Mouse (Mus musculus): Measurements from ENCODE around the gene Olfr705.
"Not testable (repeated sequence)": the region's sequence is repeated elsewhere in the genome, so short reads cannot be mapped to it uniquely, and the experiment has no call there.

Gene Olfr705

DNA sequence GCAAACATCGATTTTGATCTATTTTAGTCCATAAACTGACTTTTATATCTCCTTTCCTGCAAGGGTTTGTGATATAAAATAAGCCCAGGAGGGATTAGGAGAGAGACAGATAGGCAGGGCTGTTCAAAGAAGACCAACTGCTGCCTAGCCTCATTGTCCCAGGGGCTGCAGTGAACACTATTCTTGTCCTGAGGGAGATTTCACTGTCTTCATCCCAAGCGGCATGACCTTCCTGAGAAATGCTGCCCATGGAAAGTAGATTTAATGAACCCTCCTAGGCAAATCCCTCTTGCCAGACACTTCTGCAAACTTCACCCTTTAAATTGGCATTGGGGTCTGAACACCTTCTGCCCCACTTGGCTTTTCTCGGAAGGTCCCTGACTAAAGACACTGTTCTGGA lies at the start of gene Olfr705:
Gene Olfr705, minus strand, starts transcription at position 101 of the 400 bp plus-strand sequence.
- no peak for DNase-seq (ENCODE audit: low read depth, low spot score)

DNA sequence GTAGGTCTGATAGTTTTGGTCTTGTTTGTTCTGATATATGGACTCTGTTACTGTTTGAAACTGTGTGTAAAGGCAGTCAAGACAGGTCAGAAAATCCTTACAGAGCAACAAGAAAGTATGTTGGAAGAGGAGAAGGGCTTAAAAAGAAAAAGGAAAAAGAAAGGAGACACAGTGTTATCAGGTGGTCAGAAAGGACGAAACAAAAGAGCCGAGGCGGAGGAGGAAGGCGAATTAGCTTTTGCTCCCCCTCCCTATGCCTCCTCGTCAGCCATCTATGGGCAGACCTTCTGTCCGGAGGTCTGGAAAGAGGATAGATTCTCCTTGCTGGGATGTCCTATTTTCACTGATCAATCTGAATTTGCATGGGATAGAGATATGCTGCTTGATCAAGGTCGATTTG lies 44.3 kb upstream of the Olfr705 start:
- not testable (repeated sequence) for DNase-seq (ENCODE audit: low read depth, low spot score)

DNA sequence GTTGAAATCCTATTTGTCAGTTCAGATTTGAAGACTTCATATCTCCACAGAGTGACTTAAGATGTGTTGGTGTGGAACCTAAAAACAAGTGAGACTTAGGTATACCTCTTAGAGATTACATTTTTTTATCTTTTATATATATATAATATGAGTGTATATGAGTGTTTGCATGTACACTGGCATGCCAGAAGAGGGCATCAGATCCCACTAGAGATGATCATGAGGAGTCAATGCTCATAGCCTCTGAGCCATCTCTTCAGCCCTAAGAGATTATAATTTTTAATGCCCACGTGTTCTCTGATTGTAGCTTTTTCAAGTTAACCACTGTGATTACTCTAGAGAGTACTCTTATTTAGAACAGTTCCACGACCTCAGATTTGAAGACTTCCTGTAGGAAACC lies 31.0 kb upstream of the Olfr705 start, which contains the start of gene Olfr1532-ps1:
Gene Olfr1532-ps1, plus strand, starts transcription at position 326 of the 400 bp plus-strand sequence.
- DNase-seq (ENCODE audit: low read depth, low spot score) = no peak

DNA sequence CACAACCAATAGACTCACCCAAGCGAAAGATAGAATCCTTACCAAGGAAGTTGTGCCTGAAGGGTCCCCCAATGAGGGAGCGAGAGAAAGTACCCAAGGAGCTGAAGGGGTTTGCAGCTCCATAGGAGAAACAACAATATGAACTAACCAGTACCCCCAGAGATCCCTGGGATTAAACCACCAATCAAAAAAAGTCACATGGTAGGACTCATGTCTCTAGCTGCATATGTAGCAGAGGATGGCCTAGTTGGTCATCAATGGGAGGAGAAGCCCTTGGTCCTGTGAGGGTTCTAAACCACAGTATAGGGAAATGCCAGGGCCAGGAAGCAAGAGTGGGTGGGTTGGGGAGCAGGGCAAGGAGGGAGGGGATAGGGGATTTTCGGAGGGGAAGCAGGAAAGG lies 24.4 kb upstream of the Olfr705 start, which contains the start of gene Olfr707:
Gene Olfr707, minus strand, starts transcription at position 101 of the 400 bp plus-strand sequence.
- DNase-seq (ENCODE audit: low read depth, low spot score) = not testable (repeated sequence)

DNA sequence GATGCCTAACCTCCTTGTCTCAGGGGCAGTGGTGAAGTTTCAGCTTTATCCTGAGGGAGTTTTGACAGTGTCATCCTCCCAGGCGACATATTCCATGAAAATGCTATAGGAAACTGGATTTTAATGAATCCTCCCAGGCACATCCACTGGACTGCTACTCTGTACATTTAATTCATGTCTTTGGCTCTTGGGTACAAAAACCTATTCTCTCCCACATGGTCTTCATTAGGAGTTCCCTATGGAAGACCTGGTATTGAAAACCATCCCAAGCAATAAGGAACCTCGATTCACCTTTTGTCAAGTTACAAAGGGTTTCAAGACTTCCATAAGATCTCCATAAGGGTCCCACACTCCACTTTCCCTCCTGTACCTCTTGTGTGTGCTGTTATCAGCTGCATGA lies 11.4 kb upstream of the Olfr705 start, which contains the start of gene Olfr706:
Gene Olfr706, minus strand, starts transcription at position 101 of the 400 bp plus-strand sequence.
- DNase-seq (ENCODE audit: low read depth, low spot score) = no peak

DNA sequence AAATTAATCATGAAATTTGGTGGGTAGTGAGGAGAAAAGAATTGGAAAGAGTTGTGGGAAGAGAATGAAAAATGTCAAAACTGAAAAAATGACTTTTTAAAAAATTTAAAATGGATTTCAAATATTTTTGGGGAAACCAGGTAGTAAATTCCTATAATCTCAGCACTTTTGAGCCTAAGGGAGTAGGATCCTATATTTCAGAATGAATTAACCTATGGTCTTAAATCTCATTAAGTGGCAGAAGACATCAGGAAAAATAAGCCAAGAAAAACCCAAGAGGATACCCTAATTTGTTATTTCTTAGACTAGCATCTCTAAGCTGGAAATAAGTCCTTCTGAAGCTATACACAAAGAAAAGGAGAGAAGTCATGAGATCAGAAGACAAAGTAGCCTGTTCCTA lies 13.8 kb downstream of the Olfr705 start, which contains the start of gene Olfr704:
Gene Olfr704, plus strand, starts transcription at position 301 of the 400 bp plus-strand sequence.
- DNase-seq (ENCODE audit: low read depth, low spot score) = no peak

DNA sequence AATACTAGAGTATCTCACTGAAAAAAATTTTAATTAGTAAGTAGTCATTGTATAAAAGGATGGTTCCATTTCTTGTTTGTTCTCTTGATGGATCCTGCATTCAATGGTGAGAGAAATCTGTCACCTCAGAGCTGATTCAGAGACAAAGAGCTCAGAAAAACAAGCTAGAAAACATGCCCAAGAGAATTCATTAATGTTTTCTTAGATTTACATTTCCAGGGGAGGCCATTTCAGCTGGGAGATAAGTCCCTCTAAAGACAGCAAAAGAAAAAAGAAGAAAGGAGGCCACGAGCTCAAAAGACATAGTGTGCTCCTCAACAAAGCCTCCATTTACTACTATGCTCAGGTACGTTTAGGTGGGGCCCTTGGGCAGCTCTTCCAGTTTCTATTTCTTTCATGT lies 33.6 kb downstream of the Olfr705 start, which contains the start of gene Olfr703:
Gene Olfr703, plus strand, starts transcription at position 301 of the 400 bp plus-strand sequence.
- DNase-seq (ENCODE audit: low read depth, low spot score) = no peak

DNA sequence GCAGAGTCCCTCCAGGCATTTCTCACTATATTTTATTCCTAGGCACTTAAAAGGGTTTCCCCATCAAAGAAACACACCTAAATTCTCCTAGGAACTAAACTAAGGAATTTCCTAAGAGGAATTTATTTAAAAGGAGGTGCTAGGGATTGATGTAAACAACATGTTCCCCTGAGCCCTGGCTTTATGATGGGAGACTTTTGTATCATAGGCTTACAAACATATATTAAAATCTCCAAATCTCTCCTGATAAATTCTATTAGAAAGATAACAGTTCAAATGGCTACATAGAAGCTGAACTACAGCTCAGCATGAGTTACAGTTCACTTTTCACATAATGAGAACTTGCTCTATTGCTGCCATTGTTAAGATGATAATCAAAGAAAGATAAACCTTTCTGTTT lies 42.9 kb downstream of the Olfr705 start, which contains the start of gene Olfr702:
Gene Olfr702, minus strand, starts transcription at position 101 of the 400 bp plus-strand sequence.
- DNase-seq (ENCODE audit: low read depth, low spot score) = no peak
